Mouse (Mus musculus) kidney, adult 18-20 months (tissue): ENCODE results near the gene Gm12789.
"Not testable (repeated sequence)": the region's sequence is repeated elsewhere in the genome, so short reads cannot be mapped to it uniquely, and the experiment has no call there.

Source experiments
- DNase-seq: peaks from one replicate; pipeline ENCODE4 v3.0.0; 2021

Gene Gm12789

DNA sequence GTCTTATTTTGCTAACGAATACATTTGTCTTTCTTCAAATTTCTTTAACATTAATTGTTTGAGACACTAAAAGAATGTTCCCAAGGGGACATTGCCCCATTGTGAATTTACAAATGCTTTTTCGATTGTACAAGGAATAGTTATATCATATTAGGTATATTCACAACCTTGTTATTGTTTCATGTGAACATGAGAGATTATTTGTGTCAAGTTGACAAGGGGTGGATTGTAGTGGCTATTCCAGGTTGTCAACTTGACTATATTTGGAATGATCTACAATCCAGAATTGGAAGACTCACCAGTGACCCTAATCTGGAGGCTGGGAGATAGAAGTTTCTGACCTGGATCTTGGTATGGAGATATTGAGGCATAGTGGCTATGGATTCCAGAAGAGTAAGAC lies at the start of gene Gm12789:
TSS of gene Gm12789 (plus strand) at position 301 of the 400 bp plus-strand sequence.
- not testable (repeated sequence) for DNase-seq

DNA sequence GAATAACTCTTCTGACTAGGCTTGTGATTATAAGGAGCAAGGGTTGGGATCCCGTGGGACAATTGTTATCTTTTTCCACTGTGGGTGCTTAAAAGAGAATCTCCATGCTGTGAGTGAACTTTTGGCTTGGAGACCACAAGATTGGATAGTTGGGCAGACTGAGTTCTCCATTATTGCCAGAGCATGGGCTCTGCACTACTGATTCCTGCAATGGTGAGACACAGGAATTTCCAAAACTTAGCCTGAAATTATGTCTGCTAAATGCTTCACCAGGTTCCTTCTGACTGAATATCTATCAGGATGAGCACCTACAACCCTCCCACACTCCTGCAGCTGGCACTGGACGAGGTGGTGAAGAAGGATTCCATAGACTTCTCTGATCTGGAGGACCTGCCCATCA lies 46.3 kb upstream of the Gm12789 start, which contains the start of gene Gm12794:
TSS of gene Gm12794 (plus strand) at position 301 of the 400 bp plus-strand sequence.
- DNase-seq: not testable (repeated sequence)

DNA sequence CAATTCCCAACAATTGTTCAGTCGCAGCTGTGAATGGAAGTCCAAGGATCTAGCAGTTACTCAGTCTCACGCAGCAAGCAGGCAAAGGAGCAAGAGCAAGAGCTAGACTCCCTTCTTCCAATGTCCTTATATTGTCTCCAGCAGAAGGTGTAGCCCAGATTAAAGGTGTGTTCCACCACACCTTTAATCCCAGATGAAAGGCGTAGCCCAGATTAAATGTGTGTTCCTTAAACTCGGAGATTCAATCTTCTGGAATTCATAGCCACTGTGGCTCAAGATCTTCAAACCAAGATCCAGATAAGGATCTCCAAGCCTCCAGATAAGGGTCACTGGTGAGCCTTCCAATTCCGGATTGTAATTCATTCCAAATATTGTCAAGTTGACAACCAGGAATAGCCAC lies 5.5 kb upstream of the Gm12789 start, which contains the start of gene Gm12790:
TSS of gene Gm12790 (minus strand) at position 101 of the 400 bp plus-strand sequence.
- DNase-seq: not testable (repeated sequence)

DNA sequence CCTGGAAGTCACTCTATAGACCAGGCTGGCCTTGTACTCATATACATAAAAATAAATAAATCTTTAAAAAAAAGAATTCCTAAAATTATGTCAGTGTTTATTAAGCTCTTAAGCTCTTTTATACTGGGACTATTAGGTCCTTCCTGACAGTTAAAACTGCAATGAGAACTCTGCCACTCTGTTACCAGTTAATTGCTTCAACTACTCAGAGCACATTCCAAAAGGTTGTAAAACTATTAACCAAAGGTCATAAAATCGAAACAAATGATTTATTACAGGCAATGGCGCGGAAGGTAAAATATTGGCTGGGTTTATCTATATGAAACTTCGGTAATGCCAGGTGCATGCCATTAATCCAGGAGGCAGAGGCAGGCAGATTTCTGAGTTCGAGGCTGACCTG lies 748 bp upstream of the Gm12789 start:
- DNase-seq: no peak

DNA sequence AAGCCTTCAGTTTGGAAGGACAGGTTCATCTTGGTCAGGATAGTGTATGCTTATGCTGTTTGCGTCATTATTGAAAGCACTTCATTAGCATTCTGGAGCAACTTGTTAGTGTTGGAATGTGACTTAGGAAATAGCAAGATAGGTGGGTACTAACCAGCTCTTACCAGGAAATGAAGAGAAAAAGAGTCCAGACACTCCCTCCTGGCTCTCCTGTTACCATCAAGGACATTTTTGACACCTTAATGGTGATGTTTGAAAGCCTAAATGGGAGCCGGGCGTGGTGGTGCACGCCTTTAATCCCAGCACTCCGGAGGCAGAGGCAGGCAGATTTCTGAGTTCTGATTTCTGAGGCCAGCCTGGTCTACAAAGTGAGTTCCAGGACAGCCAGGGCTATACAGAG lies 11.0 kb downstream of the Gm12789 start:
- DNase-seq: no peak

DNA sequence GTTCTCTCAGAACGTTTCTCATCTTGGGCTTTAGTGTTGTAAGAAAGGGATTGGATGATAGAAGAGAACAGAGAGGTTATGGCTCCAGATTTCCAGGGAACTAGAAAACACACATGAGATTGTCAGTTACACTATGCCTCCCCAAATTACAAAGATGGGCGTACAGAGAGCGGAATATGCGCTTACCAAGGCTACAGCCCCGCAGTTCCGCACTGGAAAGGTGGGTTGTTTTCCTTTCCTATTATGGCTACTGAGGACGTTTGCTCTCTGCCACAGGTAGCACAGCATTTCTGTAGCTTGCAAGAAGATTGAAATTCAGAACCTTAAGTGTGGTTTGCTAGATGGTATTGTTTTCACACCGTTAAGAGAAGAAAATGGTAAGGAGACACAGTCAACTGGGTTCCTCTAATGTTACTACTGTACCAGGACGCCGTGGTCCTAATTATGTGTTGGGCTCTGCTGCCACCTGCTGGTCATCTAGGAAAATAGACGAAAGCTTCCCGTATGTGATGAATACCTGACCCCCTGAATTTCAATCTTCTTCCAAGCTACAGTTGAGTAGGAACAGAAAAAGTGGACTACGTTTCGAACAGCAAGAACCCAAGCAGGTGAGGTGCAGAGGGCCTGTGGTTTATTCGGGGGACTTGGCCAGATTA lies 12.0 kb downstream of the Gm12789 start:
- peak; percentile 74 for DNase-seq

DNA sequence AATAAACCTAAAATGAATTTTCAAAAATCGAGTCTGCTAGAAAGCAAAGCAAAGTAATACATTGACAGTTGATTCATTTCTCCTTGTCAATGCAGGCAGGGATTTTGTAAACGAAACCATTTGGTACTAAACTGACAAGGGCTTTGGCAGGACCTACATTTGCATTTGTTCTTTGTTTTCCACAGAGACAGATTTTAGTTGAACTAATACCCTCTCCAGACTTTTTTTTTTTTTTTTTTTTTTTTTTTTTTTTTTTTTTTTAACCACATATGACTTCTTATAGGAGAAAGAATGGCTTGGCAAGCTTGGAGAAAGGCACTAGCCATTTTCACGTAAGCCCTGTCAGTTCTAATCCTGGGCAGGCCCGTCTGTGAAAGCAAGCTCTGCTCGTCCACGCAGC lies 40.2 kb downstream of the Gm12789 start:
- no peak for DNase-seq
